Mouse (Mus musculus): Measurements from ENCODE around the gene Fgd4. TPM values are rescaled to one million over a fixed set of nuclear protein-coding genes. Genes with fewer than 3 reads are reported as not detected.
"Not testable (repeated sequence)": the region's sequence is repeated elsewhere in the genome, so short reads cannot be mapped to it uniquely, and the experiment has no call there.

Gene Fgd4
- polyA plus RNA-seq, 1 experiment from 2014 or later = 4.9 TPM

DNA sequence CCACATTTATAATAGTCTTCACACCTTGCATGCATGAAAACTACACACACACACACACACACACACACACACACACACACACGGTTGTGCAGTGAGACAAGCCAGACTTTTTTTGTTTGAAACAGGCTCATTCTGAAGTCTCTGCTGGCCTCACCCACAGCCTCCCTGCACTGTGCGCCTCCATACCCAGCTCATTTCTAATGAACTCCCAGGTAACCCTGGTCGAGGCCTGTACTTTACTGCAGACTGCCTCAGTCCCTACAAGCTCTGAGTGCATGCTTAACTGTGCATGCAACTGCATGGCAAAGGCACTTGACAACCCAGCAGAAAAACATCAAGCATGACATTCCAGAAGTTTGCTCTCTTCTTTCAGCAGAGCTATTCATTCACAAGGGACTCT, 72.3 kb downstream of the Fgd4 start:
- Histone ChIP-seq H3K27me3 (replicated peaks; ENCODE audit: control insufficient read depth, insufficient read depth, low read length) (no peaks in the 10 kb centered on the region), H3K27ac (replicated peaks; ENCODE audit: low read depth, low read length) (no peak overlapping the region), H3K9ac (ENCODE audit: low read depth, low read length) (peak overlapping the region; percentile 8; the same call in 1 of the 2 replicates), H3K36me3 (ENCODE audit: control insufficient read depth, insufficient read depth, low read length) (no peaks in the 10 kb centered on the region), H3K4me3 (ENCODE audit: low read depth, low read length) (no peak overlapping the region), H3K4me1 (ENCODE audit: control insufficient read depth, insufficient read depth, low read length) (peaks cover 13% of the 10 kb centered on the region; the same call in 1 of the 2 replicates), H3K4me2 (ENCODE audit: low read depth, low read length) (no peak overlapping the region), H3K9me3 (ENCODE audit: control insufficient read depth, low read length) (no peaks in the 10 kb centered on the region)
- ATAC-seq (ENCODE audit: low read depth) = peak; percentile 42; the same call in 1 of the 2 replicates
- peak; percentile 2 for DNase-seq (ENCODE audit: low spot score)
- 74% methylated on average over 3 of the region's 3 CpGs for WGBS

DNA sequence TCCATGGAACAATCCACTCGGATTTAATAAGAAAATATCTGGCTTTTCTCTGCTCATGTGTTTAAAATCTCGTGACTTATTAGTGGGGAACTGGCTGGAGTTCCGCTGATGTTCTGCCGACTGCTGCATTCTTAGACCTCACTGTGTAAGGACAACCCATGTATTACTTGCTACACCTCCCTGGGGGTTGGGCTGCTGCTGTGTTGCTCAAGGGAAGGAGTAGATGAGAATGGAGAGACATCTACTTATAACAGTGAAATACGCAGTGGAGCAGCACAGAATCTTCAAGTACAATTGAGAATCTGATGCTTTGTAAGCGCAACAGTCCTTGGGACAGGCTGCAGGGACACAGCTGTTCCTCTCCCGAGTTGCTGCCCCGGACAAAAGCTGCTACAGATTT, 73.1 kb downstream of the Fgd4 start:
- H3K4me2 ChIP-seq (ENCODE audit: low read depth, low read length) = peak overlapping the region; percentile 35
- H3K4me3 ChIP-seq (ENCODE audit: low read depth, low read length) = 0 out of 2 replicates have a peak overlapping the region, but pooled peaks have one; percentile 3
- H3K27ac ChIP-seq (replicated peaks; ENCODE audit: low read depth, low read length) = peak overlapping the region; percentile 63
- ATAC-seq (ENCODE audit: low read depth) = 0 out of 2 replicates have a peak, but pooled peaks have one; percentile 60
- no peaks in the 10 kb centered on the region for H3K27me3 ChIP-seq (replicated peaks; ENCODE audit: control insufficient read depth, insufficient read depth, low read length)
- no peak overlapping the region for H3K9ac ChIP-seq (ENCODE audit: low read depth, low read length)
- DNase-seq (ENCODE audit: low spot score) = peak; percentile 62
- no peaks in the 10 kb centered on the region for H3K36me3 ChIP-seq (ENCODE audit: control insufficient read depth, insufficient read depth, low read length)
- no peaks in the 10 kb centered on the region for H3K9me3 ChIP-seq (ENCODE audit: control insufficient read depth, low read length)
- WGBS = 38% methylated on average over 8 of the region's 8 CpGs
- H3K4me1 ChIP-seq (ENCODE audit: control insufficient read depth, insufficient read depth, low read length) = peaks cover 13% of the 10 kb centered on the region; the same call in 1 of the 2 replicates

DNA sequence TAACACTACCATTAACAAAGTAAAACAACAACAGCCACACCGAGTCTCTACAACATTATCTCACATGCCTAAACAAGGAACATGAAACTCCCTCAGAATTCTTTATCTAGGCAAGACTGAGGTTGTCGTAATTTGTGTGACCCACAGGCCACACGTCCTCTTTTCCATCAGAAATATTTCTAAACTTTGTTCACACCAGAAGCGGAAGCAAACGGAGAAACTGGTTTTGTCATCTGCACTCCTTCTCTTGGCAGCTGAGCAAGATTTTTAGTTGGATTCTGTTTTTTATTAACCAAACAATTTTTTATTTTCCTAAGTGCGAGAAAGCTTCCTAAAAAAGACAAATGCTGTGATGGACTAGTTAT, 73.6 kb downstream of the Fgd4 start:
- Histone ChIP-seq H3K36me3 (ENCODE audit: control insufficient read depth, insufficient read depth, low read length) (no peaks in the 10 kb centered on the region), H3K27me3 (replicated peaks; ENCODE audit: control insufficient read depth, insufficient read depth, low read length) (no peaks in the 10 kb centered on the region), H3K4me3 (ENCODE audit: low read depth, low read length) (no peak overlapping the region), H3K27ac (replicated peaks; ENCODE audit: low read depth, low read length) (peak overlapping the region; percentile 63), H3K4me1 (ENCODE audit: control insufficient read depth, insufficient read depth, low read length) (peaks cover 13% of the 10 kb centered on the region; the same call in 1 of the 2 replicates), H3K4me2 (ENCODE audit: low read depth, low read length) (peak overlapping the region; percentile 35), H3K9me3 (ENCODE audit: control insufficient read depth, low read length) (no peaks in the 10 kb centered on the region), H3K9ac (ENCODE audit: low read depth, low read length) (no peak overlapping the region)
- ATAC-seq (ENCODE audit: low read depth) (no peak), DNase-seq (ENCODE audit: low spot score) (peak; percentile 17)
- WGBS = 31% methylated on average over 6 of the region's 6 CpGs

DNA sequence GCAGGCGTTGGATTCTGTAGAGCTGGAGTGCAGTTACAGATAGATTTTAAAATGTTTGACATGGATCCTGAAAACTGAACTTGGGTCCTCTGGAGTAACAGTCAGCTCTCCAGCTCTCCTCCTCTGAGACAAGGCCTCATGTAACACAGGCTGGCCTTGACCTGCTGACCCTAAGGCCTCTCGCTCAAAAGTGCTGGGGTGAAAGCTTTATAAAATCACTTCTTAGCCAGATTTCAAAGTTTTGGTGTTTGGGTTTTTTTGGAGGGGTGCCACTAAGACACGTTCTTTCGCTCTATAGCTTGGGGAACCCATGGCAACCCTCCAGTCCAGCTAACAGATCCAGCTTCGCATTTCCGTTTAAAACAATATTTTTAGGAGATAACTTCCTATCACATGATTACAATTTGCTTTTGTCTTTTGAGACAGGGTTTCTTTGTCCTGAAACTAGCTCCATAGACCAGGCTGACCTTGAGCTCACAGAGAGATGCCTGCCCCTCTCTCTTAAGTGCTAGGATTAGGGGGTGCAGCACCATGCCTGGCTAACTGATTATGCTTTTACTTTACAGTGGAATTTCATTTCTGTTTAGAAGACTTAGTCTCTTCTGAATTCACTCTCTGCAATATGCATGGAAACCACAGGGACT, 74.1 kb downstream of the Fgd4 start:
- 56% methylated on average over 6 of the region's 6 CpGs for WGBS
- H3K9me3 ChIP-seq (ENCODE audit: control insufficient read depth, low read length) = no peaks in the 10 kb centered on the region
- H3K27me3 ChIP-seq (replicated peaks; ENCODE audit: control insufficient read depth, insufficient read depth, low read length) = no peaks in the 10 kb centered on the region
- H3K4me2 ChIP-seq (ENCODE audit: low read depth, low read length) = peak overlapping the region; percentile 35; the same call in 1 of the 2 replicates
- H3K9ac ChIP-seq (ENCODE audit: low read depth, low read length) = no peak overlapping the region
- H3K4me3 ChIP-seq (ENCODE audit: low read depth, low read length) = no peak overlapping the region
- DNase-seq (ENCODE audit: low spot score) (peak; percentile 10), ATAC-seq (ENCODE audit: low read depth) (peak; percentile 47; the same call in 1 of the 2 replicates)
- no peaks in the 10 kb centered on the region for H3K36me3 ChIP-seq (ENCODE audit: control insufficient read depth, insufficient read depth, low read length)
- H3K4me1 ChIP-seq (ENCODE audit: control insufficient read depth, insufficient read depth, low read length) = peaks cover 13% of the 10 kb centered on the region; the same call in 1 of the 2 replicates
- H3K27ac ChIP-seq (replicated peaks; ENCODE audit: low read depth, low read length) = peak overlapping the region; percentile 62; the same call in 1 of the 2 replicates

GRCm38 (mm10) chr16:16525266-16525904, 75.0 kb downstream of the Fgd4 start:
- no peaks in the 10 kb centered on the region for H3K36me3 ChIP-seq (ENCODE audit: control insufficient read depth, insufficient read depth, low read length)
- DNase-seq (ENCODE audit: low spot score) (no peak), ATAC-seq (ENCODE audit: low read depth) (no peak)
- H3K4me1 ChIP-seq (ENCODE audit: control insufficient read depth, insufficient read depth, low read length) = peaks cover 13% of the 10 kb centered on the region; the same call in 1 of the 2 replicates
- H3K27me3 ChIP-seq (replicated peaks; ENCODE audit: control insufficient read depth, insufficient read depth, low read length) = no peaks in the 10 kb centered on the region
- H3K9me3 ChIP-seq (ENCODE audit: control insufficient read depth, low read length) = no peaks in the 10 kb centered on the region
- H3K4me2 ChIP-seq (ENCODE audit: low read depth, low read length) = no peak overlapping the region
- H3K27ac ChIP-seq (replicated peaks; ENCODE audit: low read depth, low read length) = no peak overlapping the region
- no peak overlapping the region for H3K4me3 ChIP-seq (ENCODE audit: low read depth, low read length)
- H3K9ac ChIP-seq (ENCODE audit: low read depth, low read length) = no peak overlapping the region
- 63% methylated on average over 3 of the region's 3 CpGs for WGBS

GRCm38 (mm10) chr16:16523632-16524031, 76.7 kb downstream of the Fgd4 start:
- Histone ChIP-seq H3K9ac (ENCODE audit: low read depth, low read length) (no peak overlapping the region), H3K27me3 (replicated peaks; ENCODE audit: control insufficient read depth, insufficient read depth, low read length) (no peaks in the 10 kb centered on the region)
- WGBS = 80% methylated on average over 2 of the region's 2 CpGs

GRCm38 (mm10) chr16:16522869-16523268, 77.5 kb downstream of the Fgd4 start:
- ATAC-seq (ENCODE audit: low read depth); H3K4me2 ChIP-seq (ENCODE audit: low read depth, low read length); H3K9ac ChIP-seq (ENCODE audit: low read depth, low read length); H3K27me3 ChIP-seq (replicated peaks; ENCODE audit: control insufficient read depth, insufficient read depth, low read length); H3K4me3 ChIP-seq (ENCODE audit: low read depth, low read length); H3K36me3 ChIP-seq (ENCODE audit: control insufficient read depth, insufficient read depth, low read length); H3K9me3 ChIP-seq (ENCODE audit: control insufficient read depth, low read length); H3K27ac ChIP-seq (replicated peaks; ENCODE audit: low read depth, low read length); DNase-seq (ENCODE audit: low spot score): not testable (repeated sequence)
- 74% methylated on average over 2 of the region's 2 CpGs for WGBS
- peaks cover 13% of the 10 kb centered on the region; the same call in 1 of the 2 replicates for H3K4me1 ChIP-seq (ENCODE audit: control insufficient read depth, insufficient read depth, low read length)

More at GRCm38 (mm10) chr16:16523632-16524031, 76.7 kb downstream of the Fgd4 start:
- H3K27ac ChIP-seq (replicated peaks; ENCODE audit: low read depth, low read length) = no peak overlapping the region
- no peak overlapping the region for H3K4me2 ChIP-seq (ENCODE audit: low read depth, low read length)
- DNase-seq (ENCODE audit: low spot score) (no peak), ATAC-seq (ENCODE audit: low read depth) (no peak)
- H3K36me3 ChIP-seq (ENCODE audit: control insufficient read depth, insufficient read depth, low read length) = no peaks in the 10 kb centered on the region
- H3K9me3 ChIP-seq (ENCODE audit: control insufficient read depth, low read length) = no peaks in the 10 kb centered on the region
- H3K4me1 ChIP-seq (ENCODE audit: control insufficient read depth, insufficient read depth, low read length) = peaks cover 13% of the 10 kb centered on the region; the same call in 1 of the 2 replicates
- H3K4me3 ChIP-seq (ENCODE audit: low read depth, low read length) = no peak overlapping the region

- Histone ChIP-seq H3K9ac (ENCODE audit: low read depth, low read length) (no peak overlapping the region), H3K4me3 (ENCODE audit: low read depth, low read length) (no peak overlapping the region), H3K36me3 (ENCODE audit: control insufficient read depth, insufficient read depth, low read length) (no peaks in the 10 kb centered on the region), H3K27me3 (replicated peaks; ENCODE audit: control insufficient read depth, insufficient read depth, low read length) (no peaks in the 10 kb centered on the region), H3K9me3 (ENCODE audit: control insufficient read depth, low read length) (no peaks in the 10 kb centered on the region), H3K4me2 (ENCODE audit: low read depth, low read length) (no peak overlapping the region), H3K4me1 (ENCODE audit: control insufficient read depth, insufficient read depth, low read length) (no peaks in the 10 kb centered on the region), H3K27ac (replicated peaks; ENCODE audit: low read depth, low read length) (no peak overlapping the region)
- ATAC-seq (ENCODE audit: low read depth) (no peak), DNase-seq (ENCODE audit: low spot score) (no peak)
- WGBS = 83% methylated on average over 3 of the region's 3 CpGs
Observed at GRCm38 (mm10) chr16:16501491-16501890, 98.9 kb downstream of the Fgd4 start.

All from embryonic facial prominence, embryonic 14.5 days (tissue).